Mouse (Mus musculus) gastrocnemius, adult 2 months (tissue): ENCODE measurements around the gene Olfr1418. TPM values are rescaled to one million over a fixed set of nuclear protein-coding genes. Genes with fewer than 3 reads are reported as not detected.
A peak's percentile ranks its signal among the peaks of the same experiment; 100 is the strongest.
"Not testable (repeated sequence)": the region's sequence is repeated elsewhere in the genome, so short reads cannot be mapped to it uniquely, and the experiment has no call there.

ENCODE experiments used
- DNase-seq: peaks from one replicate; pipeline ENCODE4 v3.0.0; 2022
- H3K27ac ChIP-seq: fragments of 200-600 bp; 2 replicates; pipeline ENCODE4 v1.8.1; 2022; ENCODE audit warnings: mild to moderate bottlenecking
- H3K4me3 ChIP-seq: fragments of 200-600 bp; 2 replicates; pipeline ENCODE4 v1.8.1; 2022; ENCODE audit warnings: mild to moderate bottlenecking, moderate library complexity
- CTCF ChIP-seq: fragments of 200-600 bp; IDR thresholded peaks from 2 replicates; pipeline ENCODE4 v1.8.1; 2022; ENCODE audit warnings: antibody characterized with exemption, mild to moderate bottlenecking, moderate library complexity
- intact Hi-C: fragments of 180-260 bp; cut with DNase I; formaldehyde crosslinking; loops from one replicate; pipeline ENCODE4 v1.15.1; 2025
- long read RNA-seq, 2 experiments: library from polyadenylated mRNA; stranded (forward); transcript quantifications; one replicate each; pipeline ENCODE4 v2.0.0; 2021
- total RNA-seq, 2 experiments: library from RNA; stranded (reverse); gene quantifications; 2 replicates each; pipeline ENCODE4 v1.2.3; 2021

Olfr1418 gene
- total RNA-seq = not detected
- long read RNA-seq, experiment 1 = 0 reads
- long read RNA-seq, experiment 2 = 0 reads

DNA sequence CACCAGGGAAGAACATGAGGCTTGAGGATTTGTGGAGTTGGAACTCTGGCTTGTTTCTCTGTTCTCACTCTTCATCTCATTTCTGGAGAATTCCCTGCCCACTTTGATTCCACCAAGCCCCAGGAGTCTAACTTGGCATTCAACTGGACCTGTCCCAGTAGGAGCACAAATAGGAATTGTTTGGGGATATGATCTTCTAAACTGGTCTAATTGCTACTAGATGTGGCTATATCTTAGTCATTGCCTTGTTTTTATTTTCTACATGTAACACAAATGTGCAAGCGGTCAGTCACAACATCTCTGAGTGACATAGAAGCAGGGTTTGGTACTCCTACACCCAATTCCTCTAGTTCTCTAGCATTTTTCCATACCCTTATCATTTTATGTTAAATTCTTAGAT lies at the start of gene Olfr1418:
Gene Olfr1418 (minus strand): TSS at position 101 of the 400 bp plus-strand sequence.
- Histone ChIP-seq H3K4me3 (no peak within 1 kb of the TSS), H3K27ac (no peak within 1 kb of the TSS)
- no peak for DNase-seq
- no peak for TF ChIP-seq CTCF
- intact Hi-C loops = no loop called here

DNA sequence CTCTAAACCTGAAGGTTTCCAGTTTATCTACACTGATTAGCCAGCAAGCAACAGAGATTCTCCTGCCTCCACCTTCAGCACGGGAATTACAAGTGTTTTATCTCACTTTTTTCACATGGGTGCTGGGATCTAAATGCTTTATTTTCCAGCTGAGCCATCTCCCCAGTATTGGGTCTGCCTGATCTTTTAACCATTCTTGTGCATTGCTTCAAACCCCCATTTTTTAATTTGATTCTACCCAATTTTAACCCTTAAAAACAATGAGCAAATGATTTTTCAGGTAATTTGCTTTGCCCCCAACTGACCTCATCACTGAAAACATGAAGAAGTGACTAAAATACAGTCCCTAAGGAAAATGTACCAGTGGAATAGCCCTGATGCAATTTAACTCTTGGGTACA lies 25.4 kb upstream of the Olfr1418 start, which contains the start of gene Olfr1420:
Gene Olfr1420 (plus strand): TSS at position 301 of the 400 bp plus-strand sequence.
- intact Hi-C loops = no loop called here
- no peak for DNase-seq
- H3K27ac ChIP-seq = no peak within 1 kb of the TSS
- TF ChIP-seq CTCF = no peak
- no peak within 1 kb of the TSS for H3K4me3 ChIP-seq

DNA sequence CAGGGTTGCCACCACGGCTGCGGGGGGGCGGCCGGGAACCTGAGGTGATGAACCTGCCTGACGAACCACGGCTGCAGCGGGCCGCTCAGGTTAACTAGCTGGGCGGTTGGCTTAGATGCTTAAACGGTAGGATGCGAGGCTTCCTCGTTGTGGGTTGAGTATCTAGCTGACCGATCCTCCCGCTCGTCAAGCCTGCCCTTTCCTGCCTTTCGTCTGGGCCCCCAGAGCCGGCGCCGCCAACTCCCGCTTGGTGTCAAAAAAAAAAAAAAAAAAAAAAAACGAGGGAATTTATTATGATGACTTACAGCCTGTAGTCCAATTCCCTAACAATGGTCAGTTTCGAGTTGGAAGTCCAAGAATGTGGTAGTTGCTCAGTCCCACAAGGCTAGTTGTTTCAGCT lies 17.5 kb upstream of the Olfr1418 start:
- DNase-seq, H3K4me3 ChIP-seq, intact Hi-C loops, H3K27ac ChIP-seq: not testable (repeated sequence)

DNA sequence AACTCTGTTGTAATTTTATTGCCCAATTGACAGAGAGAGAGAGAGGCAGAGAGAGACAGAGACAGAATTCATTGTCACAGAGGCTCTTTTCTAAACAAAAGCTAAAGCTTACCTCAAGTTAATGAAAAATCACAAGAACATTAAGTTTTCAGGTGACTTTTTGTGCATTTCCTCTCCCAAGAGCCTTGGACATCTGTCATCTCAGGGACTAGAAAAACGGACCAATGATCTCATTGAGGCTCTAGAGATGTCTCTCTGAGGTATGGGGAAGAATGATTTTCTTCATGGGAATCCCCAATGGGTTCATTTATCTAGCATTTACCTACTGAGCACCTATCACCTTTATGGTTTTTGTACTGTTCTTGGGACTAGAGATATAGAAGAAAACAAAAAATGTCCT lies 14.1 kb upstream of the Olfr1418 start, which contains the start of gene Olfr1419:
Gene Olfr1419 (minus strand): TSS at position 101 of the 400 bp plus-strand sequence.
- Histone ChIP-seq H3K27ac (no peak within 1 kb of the TSS), H3K4me3 (no peak within 1 kb of the TSS)
- intact Hi-C loops = no loop called here
- DNase-seq = no peak
- TF ChIP-seq CTCF = no peak

DNA sequence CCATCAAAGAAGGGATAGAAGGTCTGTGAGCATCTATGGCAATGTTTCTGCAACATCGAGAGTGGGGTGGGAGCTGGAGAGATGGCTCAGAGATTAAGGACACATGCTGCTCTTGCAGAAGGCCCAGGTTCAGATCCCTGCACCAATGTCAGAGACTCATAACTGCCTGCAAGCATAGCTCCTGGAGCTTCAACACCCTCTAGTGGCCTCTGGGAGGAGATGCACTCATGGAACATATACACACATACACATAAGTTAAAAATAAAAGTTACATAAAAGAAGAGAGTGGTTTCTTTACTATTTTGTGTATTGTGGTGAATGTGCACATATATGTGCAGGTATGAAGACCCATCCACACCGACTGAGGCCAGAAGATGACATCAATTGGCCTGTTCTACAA lies 7.0 kb upstream of the Olfr1418 start:
- no peak for DNase-seq
- no peak for TF ChIP-seq CTCF
- Histone ChIP-seq H3K27ac (no peak overlapping the region), H3K4me3 (no peak overlapping the region)
- intact Hi-C loops = no loop called here

DNA sequence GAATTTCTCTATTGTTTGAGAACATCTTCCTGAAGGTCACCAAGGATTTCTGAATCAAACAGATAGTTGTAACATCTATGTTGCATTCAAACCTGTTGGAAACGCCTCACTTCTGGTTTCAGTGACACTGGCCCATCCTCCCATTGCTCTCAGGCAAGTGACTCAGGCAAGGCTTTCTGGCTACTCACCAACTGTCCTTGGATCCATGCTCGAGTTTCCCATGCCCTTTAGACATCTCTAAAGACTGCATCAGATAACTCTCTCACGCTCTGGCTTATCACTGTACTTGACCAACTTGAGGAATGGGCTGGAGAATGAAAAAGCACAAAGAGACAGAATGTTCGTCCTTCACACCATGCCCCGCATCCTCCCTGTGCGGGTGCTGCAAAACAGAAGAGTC lies 4.4 kb downstream of the Olfr1418 start:
- no peak overlapping the region for H3K4me3 ChIP-seq
- intact Hi-C loops = no loop called here
- no peak for DNase-seq
- no peak overlapping the region for H3K27ac ChIP-seq
- no peak for TF ChIP-seq CTCF

DNA sequence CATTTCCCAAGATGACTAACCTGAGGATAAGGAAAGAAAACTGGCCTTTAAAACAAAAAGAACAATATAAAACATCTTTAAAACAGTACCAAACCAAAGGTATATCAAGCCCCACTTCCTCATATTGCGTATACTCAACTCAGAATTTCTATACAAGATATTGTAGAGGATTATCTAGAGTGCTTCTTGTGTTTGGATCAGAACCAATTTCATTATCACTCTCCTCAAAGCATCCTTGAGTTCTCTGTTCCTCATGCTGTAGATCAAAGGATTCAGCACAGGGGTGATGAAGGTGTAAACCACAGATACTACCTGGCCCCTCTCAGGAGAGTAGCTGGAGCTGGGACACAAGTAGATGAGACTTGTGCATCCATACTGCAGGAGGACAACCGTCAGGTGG lies 6.0 kb downstream of the Olfr1418 start:
- intact Hi-C loops = no loop called here
- no peak overlapping the region for H3K27ac ChIP-seq
- H3K4me3 ChIP-seq = no peak overlapping the region
- DNase-seq = no peak
- no peak for TF ChIP-seq CTCF

DNA sequence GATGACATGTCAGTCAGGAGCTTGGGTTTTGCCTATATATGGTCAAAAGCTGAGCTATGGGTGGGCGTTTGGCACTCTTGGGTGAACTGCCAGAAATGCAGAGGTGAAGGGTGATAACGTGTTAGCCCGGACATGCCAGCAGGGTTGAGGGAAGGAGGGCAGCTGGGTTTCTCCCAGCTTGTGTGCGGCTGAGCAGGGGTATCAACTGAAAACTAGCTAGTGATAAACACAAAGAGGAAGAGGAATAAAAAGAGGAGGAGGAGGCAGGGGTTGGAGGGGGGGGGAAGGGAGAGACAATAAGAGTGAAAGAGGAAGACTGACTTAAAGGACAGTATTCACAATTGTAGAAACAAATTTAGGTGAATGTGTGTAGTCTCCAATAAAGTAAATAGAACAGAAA lies 8.2 kb downstream of the Olfr1418 start:
- no peak overlapping the region for H3K27ac ChIP-seq
- DNase-seq = no peak
- TF ChIP-seq CTCF = no peak
- H3K4me3 ChIP-seq = no peak overlapping the region
- intact Hi-C loops = no loop called here

DNA sequence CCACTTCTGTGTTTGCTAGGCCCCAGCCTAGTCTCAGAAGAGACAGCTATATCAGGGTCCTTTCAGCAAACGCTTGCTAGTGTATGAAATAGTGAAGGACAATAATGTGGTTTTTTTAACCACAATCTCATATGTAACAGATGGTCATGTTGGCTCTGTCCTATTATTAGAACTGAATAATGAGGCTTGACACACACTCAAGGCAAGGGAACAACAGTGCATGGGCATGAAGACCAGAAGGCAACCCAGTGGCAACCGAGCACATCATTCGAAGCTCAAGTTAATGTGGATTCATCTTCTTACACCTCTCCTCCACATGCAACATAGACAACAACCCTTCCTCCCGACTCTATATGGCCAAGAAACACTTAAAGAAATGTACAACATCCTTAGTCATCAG lies 14.5 kb downstream of the Olfr1418 start:
- no peak for TF ChIP-seq CTCF
- H3K27ac ChIP-seq = no peak overlapping the region
- intact Hi-C loops = no loop called here

DNA sequence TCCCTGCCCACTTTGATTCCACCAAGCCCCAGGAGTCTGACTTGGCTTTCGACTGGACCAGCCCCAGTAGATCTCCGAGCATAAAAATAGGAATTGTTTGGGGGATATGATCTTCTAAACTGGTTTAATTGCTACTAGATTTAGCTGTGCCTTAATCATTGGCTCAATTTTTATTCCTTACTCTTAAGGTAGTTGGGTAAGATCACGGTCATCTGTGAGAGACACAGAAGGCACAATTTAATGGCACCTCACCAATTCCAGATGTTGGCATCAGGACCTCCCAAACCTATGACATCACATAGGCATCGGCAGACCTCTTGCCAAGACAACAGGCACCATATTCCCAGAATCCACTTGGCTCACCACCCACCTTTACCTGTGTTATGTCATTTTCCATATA lies 21.7 kb downstream of the Olfr1418 start, which contains the start of gene Olfr1417:
Gene Olfr1417 (minus strand): TSS at position 101 of the 400 bp plus-strand sequence.
- no peak within 1 kb of the TSS for H3K27ac ChIP-seq
- intact Hi-C loops = no loop called here
- no peak within 1 kb of the TSS for H3K4me3 ChIP-seq
- no peak for DNase-seq
- TF ChIP-seq CTCF = no peak

More for the DNA sequence above, 14.5 kb downstream of the Olfr1418 start:
- DNase-seq = no peak
- H3K4me3 ChIP-seq = no peak overlapping the region

DNA sequence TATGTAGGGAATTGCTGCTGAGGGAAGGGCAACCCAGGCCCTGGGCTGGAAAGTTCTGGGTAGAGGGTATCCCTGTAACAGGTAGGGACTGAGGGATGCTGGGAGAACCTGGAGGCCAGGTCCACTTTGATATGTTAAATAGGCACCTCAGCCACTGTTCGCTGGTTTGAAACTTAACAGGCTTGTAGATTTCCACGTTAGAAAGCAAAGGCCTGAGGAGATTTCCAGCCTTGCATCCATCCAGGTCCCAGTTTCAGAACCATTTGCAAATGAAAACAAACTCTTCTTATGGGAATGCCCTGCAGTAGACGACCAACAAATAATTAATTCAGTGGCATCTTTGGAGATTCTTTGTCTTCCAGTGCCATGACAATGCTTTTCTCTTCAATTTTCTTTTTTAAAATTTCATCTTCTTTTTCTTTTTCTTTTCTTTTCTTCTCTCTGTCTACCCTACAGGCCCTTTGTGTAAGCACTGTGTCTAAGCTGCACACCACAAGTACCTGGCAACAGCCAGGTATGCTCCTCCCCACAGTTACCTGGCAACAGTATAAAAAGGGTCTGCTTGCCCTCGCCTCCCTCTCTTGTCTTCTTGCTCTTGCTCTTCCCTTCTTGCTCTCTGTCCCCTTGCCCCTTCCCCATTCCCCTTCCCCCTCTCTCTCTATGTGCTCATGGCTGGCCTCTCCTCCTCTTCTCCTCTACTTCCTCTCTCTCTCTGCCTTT lies 37.4 kb downstream of the Olfr1418 start:
- no peak overlapping the region for H3K4me3 ChIP-seq
- DNase-seq = no peak
- no peak for TF ChIP-seq CTCF
- no peak overlapping the region for H3K27ac ChIP-seq
- intact Hi-C loops = no loop called here

DNA sequence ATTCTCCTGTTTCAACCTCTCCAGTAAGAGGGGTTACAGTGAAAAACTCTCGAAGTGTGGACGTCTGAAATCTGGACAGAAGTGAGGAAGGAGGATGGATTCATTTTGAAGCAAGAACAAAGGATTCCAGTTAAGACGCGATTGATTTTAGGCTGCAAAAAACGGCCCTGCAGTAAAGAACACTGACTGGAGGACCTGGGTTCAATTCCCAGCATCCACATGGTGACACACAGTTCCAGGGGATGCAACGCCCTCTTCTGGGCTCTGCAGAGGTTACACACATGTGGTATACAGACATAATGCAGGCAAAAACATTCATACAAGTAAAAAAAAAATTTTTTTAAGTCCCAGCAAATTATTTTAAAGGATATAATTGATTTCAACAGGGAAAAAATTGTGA lies 40.7 kb downstream of the Olfr1418 start:
- Histone ChIP-seq H3K27ac (no peak overlapping the region), H3K4me3 (peak overlapping the region; percentile 92)
- no peak for TF ChIP-seq CTCF
- DNase-seq = no peak
- intact Hi-C loops = loop anchor here (1.0 kb wide), 1 partner anchor 43 kb away; no protein-coding TSS in a partner anchor

DNA sequence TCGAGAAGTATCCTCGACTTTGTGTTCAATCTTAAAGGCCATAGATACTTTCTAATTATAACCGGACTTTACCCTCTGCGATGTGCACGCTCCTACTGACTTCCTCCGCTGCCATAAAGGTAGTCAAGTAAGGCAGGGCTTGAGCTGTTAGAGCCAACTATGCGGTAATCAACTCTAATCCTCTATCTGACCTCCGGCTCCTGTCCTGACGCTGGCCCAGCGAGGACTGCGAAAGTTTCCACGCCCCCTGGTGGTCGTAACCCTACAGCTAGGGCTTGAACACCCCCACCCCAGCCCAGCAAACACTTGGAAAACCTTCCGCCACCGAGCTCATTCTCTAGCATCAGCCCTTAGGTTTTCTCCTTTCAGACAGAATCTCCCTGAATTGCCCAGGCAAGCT lies 41.1 kb downstream of the Olfr1418 start:
- TF ChIP-seq CTCF = peak; percentile 74
- Histone ChIP-seq H3K4me3 (peak overlapping the region; percentile 92), H3K27ac (peak overlapping the region; percentile 83; the same call in 1 of the 2 replicates)
- DNase-seq = peak; percentile 81
- intact Hi-C loops = loop anchor here (1.0 to 2.0 kb wide), 2 partner anchors 42 to 193 kb away; no protein-coding TSS in a partner anchor
